Mouse (Mus musculus) embryonic facial prominence, embryonic 11.5 days (tissue): ENCODE results near the gene Ppp2r5d. TPM values are rescaled to one million over a fixed set of nuclear protein-coding genes. Genes with fewer than 3 reads are reported as not detected.

Experiments
- ATAC-seq: fragments of 200-750 bp; cut with Nextera tagmentation; replicated peaks from 2 replicates; pipeline ENCODE4 v1.8.0; 2017; ENCODE audit warnings: low read depth; ENCODE audit not compliant: insufficient number of reproducible peaks, low FRiP score, low TSS enrichment
- DNase-seq: peaks from one replicate; pipeline ENCODE4 v3.0.0-alpha.2; 2015; ENCODE audit warnings: low spot score
- H3K27ac ChIP-seq: fragments of 300-500 bp; sonication (generic); replicated peaks from 2 replicates; pipeline ENCODE4 v1.5.1; 2014; ENCODE audit warnings: mild to moderate bottlenecking, low read depth, low read length, control low read depth
- H3K27me3 ChIP-seq: fragments of 300-500 bp; sonication (generic); 2 replicates; pipeline ENCODE4 v1.6.1; 2014; ENCODE audit warnings: mild to moderate bottlenecking, low read length, moderate library complexity, mixed read lengths; ENCODE audit not compliant: control insufficient read depth, insufficient read depth
- H3K36me3 ChIP-seq: fragments of 300-500 bp; sonication (generic); replicated peaks from 2 replicates; pipeline ENCODE4 v1.6.1; 2014; ENCODE audit warnings: low read depth, mild to moderate bottlenecking, low read length, moderate library complexity, mixed read lengths; ENCODE audit not compliant: control insufficient read depth, insufficient read depth
- H3K4me1 ChIP-seq: fragments of 300-500 bp; sonication (generic); 2 replicates; pipeline ENCODE4 v1.6.1; 2014; ENCODE audit warnings: low read length, mixed read lengths; ENCODE audit not compliant: control insufficient read depth, insufficient read depth
- H3K4me2 ChIP-seq: fragments of 300-500 bp; sonication (generic); 2 replicates; pipeline ENCODE4 v1.6.1; 2014; ENCODE audit warnings: low read depth, mild to moderate bottlenecking, control low read depth, low read length, moderate library complexity
- H3K4me3 ChIP-seq: fragments of 300-500 bp; sonication (generic); 2 replicates; pipeline ENCODE4 v1.5.1; 2014; ENCODE audit warnings: low read depth, low read length, control low read depth
- H3K9ac ChIP-seq: fragments of 300-500 bp; sonication (generic); replicated peaks from 2 replicates; pipeline ENCODE4 v1.6.1; 2014; ENCODE audit warnings: mild to moderate bottlenecking, control low read depth, low read length
- H3K9me3 ChIP-seq: fragments of 300-500 bp; sonication (generic); replicated peaks from 2 replicates; pipeline ENCODE4 v1.6.1; 2016; ENCODE audit warnings: mild to moderate bottlenecking, low read length, inconsistent platforms, mixed read lengths; ENCODE audit not compliant: control insufficient read depth
- WGBS: fragments of 180-500 bp; shearing (Covaris S2); extraction: QIAGEN DNeasy Blood & Tissue Kit; methylation state at CpG from one replicate; pipeline ENCODE4 v1.1.7; 2014; 5-methylcytosine and 5-hydroxymethylcytosine counted together
- polyA plus RNA-seq: library from polyadenylated mRNA; unstranded; fragments of >200 nt; fragmentation: Nextera tagmentation; extraction: Ambion mirVana; gene quantifications from 2 replicates; pipeline ENCODE4 v1.2.1, GENCODE M21; 2014

The Ppp2r5d gene
- polyA plus RNA-seq, 1 experiment from 2014 or later, result 111 TPM

DNA sequence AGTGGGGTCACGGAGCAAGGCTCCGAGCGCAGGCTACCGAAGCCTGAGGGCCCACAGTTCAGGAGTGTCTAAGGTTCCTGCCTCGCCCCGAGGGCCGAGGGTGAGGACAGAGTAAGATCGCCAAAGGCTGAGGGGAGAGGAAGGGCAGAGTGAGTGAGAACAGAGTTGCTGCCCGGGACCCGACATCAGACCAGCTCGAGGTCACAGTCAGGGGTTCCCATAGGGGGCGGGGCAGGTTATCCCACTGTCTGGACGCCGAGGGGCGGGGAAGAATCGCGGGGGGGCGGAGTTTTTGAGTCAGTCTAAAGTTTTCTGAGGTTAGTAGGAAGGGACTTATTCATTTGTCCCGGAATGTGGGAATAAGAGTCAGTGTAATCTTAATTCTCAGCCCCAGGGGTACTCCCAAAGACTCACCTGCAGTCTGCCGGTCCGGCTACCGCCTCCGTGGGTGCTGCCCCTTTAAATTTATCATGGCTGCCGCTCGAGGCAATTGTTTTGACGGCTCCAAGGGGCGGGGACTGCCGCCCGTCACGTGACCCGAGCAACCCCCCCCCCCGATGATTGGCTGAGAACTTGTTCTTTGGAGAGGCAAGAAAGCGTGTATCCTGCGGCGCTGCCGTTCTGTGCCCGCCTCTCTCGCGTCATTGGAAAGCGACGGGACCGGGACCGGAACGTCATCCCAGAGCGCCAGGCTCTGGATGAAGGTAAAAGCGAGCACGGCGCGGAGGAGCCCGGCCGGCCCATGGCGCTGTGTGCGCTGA, 59.2 kb downstream of the Ppp2r5d start, which contains the start of the genes Klc4 and Mrpl2:
TSS of gene Klc4 (minus strand) at position 462 of the 761 bp plus-strand sequence.
TSS of gene Mrpl2 (plus strand) at position 669 of the 761 bp plus-strand sequence.
- Histone ChIP-seq H3K27me3 (no peaks in the 10 kb centered on the region), H3K9me3 (no peaks in the 10 kb centered on the region), H3K9ac (peak within 1 kb of the TSS; percentile 58), H3K27ac (no peak within 1 kb of the TSS; the same call in 1 of the 2 replicates), H3K4me1 (peaks cover 3% of the 10 kb centered on the region), H3K4me2 (peak within 1 kb of the TSS; percentile 93), H3K36me3 (no peaks in the 10 kb centered on the region), H3K4me3 (peak within 1 kb of the TSS; percentile 64)
- WGBS, result under 1% methylated on average over 53 of the region's 53 CpGs
- DNase-seq, result peak; percentile 99
- ATAC-seq, result peak; percentile 60

DNA sequence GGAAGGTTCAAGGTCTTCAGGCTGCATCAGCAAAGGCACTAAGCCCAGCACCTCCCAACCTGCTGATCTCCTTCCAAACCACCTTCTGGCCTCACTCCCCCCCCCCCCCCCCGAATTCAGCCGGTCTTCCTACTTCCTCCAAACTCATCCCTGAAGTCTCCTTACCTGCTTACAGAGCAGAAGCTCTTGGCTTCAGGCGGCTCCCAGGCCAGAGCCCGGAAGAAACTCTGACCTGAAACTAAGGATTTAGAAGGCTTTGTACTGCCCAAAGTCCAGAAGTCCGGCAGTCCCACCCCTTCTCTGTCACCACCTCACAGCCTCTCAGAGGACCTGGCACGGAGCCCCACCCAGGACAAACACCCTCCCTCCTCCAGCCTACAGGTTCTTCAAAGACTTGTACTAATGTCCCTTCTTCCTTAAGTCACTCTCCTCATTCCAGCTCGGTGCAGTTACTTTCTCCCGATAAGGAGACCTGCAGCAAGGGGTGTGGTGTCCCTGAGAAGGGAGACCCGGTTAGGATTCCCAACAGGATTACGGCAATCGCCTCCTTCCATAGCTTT, 59.9 kb downstream of the Ppp2r5d start:
- no peak for ATAC-seq
- peak overlapping the region; percentile 93 for H3K4me2 ChIP-seq
- H3K9me3 ChIP-seq, result no peaks in the 10 kb centered on the region
- 16% methylated on average over 11 of the region's 11 CpGs for WGBS
- H3K4me3 ChIP-seq, result peak overlapping the region; percentile 64
- no peak for DNase-seq
- peak overlapping the region; percentile 50 for H3K9ac ChIP-seq
- H3K27ac ChIP-seq, result no peak overlapping the region
- no peaks in the 10 kb centered on the region for H3K27me3 ChIP-seq
- H3K36me3 ChIP-seq, result no peaks in the 10 kb centered on the region
- H3K4me1 ChIP-seq, result peaks cover 3% of the 10 kb centered on the region

DNA sequence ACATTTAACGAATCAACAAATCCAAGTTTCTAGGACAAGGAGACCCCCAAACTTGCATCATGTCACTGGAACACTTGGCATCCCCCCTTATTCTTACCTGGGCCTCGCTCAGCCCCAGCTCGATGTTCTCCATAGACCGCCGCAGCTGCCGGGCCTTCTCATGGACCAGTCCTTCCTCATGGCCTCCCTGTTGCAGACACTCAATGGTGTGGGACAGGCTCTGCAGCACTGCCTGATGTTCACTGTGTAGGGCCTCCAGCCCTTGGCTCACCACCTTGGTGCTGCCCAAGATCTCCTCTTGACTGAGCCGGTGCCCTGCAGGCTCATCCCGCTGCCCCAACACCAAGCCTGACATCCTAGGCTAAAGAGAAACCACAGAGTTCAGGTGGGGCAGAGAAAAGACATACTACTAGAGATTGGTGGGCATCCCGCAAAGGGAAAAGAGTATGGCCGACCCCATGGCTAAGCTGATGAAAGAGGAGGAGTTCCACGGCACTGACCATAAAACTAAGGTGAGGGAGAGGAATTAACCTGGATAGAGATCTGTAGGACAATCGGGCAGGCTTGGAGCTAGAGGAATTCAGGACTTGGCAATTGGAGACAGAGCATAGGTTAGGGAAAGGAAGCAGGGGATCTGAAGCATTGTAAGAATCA, 60.6 kb downstream of the Ppp2r5d start:
- Histone ChIP-seq H3K4me3 (no peak overlapping the region), H3K9ac (peak overlapping the region; percentile 50; the same call in 1 of the 2 replicates), H3K9me3 (no peaks in the 10 kb centered on the region), H3K4me1 (no peaks in the 10 kb centered on the region; the same call in 1 of the 2 replicates), H3K36me3 (no peaks in the 10 kb centered on the region), H3K27me3 (no peaks in the 10 kb centered on the region), H3K4me2 (no peak overlapping the region), H3K27ac (no peak overlapping the region)
- WGBS, result 84% methylated on average over 12 of the region's 12 CpGs
- ATAC-seq (no peak), DNase-seq (no peak)

DNA sequence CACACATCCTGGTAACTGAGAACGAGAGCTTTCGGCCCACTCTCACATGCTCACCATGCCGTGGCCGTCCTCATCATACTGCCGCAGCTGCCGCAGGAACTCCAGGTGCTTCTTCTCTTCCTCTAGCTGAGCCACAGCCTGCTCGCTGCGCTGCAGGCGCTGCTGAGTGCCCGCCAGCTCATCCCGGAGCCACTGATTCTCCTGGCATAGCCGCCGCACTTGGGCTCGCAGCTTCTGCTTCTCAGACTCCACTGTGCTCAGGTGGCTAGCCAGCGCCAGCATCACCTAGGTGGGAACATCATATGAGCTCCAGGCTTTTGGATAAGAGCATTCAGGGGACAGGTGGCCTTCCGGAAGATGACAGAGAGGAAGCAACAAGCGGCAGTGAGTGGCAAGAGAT, 62.9 kb downstream of the Ppp2r5d start:
- DNase-seq (no peak), ATAC-seq (no peak)
- H3K4me3 ChIP-seq, result no peak overlapping the region
- H3K9me3 ChIP-seq, result no peaks in the 10 kb centered on the region
- no peak overlapping the region for H3K9ac ChIP-seq
- no peaks in the 10 kb centered on the region; the same call in 1 of the 2 replicates for H3K4me1 ChIP-seq
- no peaks in the 10 kb centered on the region for H3K27me3 ChIP-seq
- H3K27ac ChIP-seq, result no peak overlapping the region
- H3K4me2 ChIP-seq, result no peak overlapping the region
- 91% methylated on average over 17 of the region's 17 CpGs for WGBS
- no peaks in the 10 kb centered on the region for H3K36me3 ChIP-seq

DNA sequence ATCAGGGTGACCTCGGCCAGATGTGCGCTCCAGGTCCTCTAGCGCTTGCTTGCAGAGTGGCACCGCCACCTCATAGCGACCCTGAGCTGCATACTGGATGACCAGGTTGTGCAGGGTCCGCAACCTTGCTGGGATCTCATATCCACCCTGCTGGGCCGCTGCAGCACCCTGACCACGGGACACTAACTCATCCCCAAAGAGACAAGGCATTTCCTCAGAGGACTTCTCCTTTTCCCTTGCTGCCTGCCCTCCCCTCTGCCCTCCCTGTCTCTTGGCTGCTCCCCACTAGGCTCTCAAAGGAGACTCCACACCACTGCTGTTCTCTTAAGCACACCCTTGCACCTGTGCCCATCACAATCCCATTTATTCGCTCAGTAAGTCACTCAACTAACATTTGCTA, 65.0 kb downstream of the Ppp2r5d start:
- no peaks in the 10 kb centered on the region for H3K36me3 ChIP-seq
- ATAC-seq (no peak), DNase-seq (no peak)
- no peaks in the 10 kb centered on the region for H3K9me3 ChIP-seq
- no peaks in the 10 kb centered on the region for H3K27me3 ChIP-seq
- no peak overlapping the region for H3K4me3 ChIP-seq
- H3K4me1 ChIP-seq, result no peaks in the 10 kb centered on the region; the same call in 1 of the 2 replicates
- H3K27ac ChIP-seq, result no peak overlapping the region
- 84% methylated on average over 9 of the region's 9 CpGs for WGBS
- no peak overlapping the region for H3K9ac ChIP-seq
- no peak overlapping the region for H3K4me2 ChIP-seq

DNA sequence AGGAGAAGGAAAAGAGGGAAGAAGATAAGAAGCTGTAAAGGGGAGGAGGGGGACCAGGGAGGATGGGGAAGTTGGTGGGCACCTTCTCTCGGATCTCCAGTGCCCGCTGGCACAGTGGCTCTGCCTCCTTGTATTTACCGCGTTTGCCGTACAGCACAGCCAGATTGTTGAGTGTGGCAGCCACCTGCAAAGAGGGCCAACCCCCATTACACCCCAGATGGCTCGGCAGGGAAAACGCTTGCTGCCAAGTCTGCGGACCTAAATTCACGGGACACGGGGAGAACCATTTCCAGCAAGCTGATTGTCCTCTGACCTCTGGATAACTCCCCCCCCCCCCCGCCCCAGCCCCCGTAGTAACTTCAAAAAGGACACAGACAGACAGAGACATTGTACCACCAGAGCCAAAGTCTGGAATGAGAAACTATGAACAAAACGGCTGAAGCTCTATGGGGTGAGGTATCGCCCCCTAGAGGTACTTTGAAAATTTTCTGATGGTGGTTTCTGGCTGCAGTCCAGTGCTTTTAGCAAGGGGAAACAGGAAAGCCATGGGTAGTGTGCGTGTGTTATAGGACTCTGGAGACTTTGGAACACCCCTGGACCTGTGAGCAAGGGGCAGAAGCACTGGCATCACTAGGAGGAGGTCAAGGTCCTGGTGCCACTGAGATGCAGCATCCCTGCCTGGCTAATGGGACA, 67.9 kb downstream of the Ppp2r5d start:
- Histone ChIP-seq H3K4me1 (no peaks in the 10 kb centered on the region), H3K9ac (peak overlapping the region; percentile 22), H3K4me2 (peak overlapping the region; percentile 10), H3K4me3 (no peak overlapping the region), H3K27me3 (no peaks in the 10 kb centered on the region), H3K27ac (no peak overlapping the region), H3K36me3 (no peaks in the 10 kb centered on the region), H3K9me3 (no peaks in the 10 kb centered on the region)
- DNase-seq, result peak; percentile 82
- WGBS, result 23% methylated on average over 15 of the region's 15 CpGs
- ATAC-seq, result no peak
